Mouse (Mus musculus): ENCODE data around the gene Scyl1.
"Not testable (repeated sequence)": the region's sequence is repeated elsewhere in the genome, so short reads cannot be mapped to it uniquely, and the experiment has no call there.

Scyl1 gene

DNA sequence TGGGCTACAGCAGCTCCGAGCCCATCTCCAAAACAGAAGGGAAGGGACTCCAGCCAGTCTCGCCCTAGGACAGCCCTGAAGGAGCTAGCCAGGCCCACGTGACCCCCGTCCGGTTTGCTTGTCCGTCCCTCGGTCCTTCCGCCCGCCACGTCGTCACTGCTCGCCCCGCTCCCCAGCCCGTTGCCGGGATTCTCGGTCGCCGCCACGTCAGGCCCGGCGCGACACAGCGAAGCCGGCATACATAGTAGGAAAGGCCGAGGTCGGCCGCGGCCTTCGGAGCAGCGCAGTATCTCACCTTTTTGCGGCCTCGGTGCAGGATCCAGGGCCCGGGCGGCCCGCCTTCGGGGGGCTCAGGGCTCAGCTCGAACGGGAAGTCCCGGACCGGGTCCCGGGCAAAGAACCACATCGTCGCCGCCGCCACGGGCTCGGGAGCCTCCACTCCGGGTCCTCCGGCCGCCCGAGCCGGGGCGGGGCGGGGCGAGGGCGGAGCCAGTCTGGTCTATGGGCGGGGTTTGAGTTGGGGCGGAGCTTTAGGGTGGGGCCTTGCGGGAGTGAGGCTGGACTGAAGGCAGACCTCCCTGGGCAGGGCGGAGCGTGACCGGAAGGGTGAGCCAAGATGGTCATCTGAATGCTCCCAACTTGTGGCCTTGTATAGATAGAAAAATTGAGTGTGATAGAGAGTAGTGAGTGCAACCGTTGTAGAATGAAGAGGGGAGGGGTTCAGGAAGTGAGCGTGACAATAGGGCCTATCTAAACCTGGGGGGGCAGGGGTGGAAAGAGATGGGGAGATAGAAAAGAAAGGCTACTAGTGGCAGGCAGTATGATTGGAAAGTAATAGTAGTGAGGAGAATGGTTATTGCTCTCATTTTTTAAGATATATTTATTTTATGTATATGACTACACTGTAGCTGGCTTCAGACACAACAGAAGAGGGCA, at the start of gene Scyl1:
Gene Scyl1 (minus strand): TSS at position 495 of the 936 bp plus-strand sequence.
- ATAC-seq (ENCODE audit: low TSS enrichment), result peak; percentile 97

DNA sequence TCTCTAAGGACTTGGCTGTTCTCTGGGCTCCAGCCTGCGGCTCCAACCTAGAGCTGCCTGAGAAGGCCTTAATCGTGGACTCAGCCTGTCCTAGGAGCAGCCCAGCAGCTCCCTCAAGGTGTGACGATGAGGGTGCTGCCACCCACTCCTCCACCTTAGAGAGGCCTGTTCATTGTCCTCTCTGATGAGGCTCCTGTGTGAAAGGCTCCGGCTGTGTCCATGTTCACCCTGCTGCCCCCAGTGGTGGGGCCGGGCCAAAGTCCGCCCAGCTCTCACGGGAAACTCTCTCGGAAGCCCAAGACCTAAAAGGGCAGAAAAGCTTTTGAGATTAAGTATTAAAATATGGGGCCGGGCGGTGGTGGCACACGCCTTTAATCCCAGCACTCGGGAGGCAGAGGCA, 48.3 kb upstream of the Scyl1 start:
- no peak for ATAC-seq (ENCODE audit: low TSS enrichment)

DNA sequence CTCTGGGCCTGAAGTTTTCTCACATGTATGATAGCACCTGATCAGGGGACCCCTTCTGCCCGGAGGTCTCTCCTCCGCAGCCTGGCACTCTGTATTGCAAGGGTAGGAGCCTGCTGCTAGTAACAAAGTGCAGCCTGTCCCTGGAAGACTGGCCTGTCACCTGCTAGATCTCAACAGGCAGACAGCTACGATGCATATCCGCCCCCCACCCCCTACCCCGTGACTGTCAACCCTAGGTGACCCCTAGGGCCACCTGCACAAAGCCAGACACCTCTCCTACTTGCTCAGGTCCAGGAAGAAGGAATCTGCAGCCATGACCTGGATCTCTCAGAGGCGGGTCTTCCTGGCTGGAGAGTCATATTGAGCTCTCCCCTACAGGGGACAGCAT, 47.4 kb upstream of the Scyl1 start:
- no peak for ATAC-seq (ENCODE audit: low TSS enrichment)

DNA sequence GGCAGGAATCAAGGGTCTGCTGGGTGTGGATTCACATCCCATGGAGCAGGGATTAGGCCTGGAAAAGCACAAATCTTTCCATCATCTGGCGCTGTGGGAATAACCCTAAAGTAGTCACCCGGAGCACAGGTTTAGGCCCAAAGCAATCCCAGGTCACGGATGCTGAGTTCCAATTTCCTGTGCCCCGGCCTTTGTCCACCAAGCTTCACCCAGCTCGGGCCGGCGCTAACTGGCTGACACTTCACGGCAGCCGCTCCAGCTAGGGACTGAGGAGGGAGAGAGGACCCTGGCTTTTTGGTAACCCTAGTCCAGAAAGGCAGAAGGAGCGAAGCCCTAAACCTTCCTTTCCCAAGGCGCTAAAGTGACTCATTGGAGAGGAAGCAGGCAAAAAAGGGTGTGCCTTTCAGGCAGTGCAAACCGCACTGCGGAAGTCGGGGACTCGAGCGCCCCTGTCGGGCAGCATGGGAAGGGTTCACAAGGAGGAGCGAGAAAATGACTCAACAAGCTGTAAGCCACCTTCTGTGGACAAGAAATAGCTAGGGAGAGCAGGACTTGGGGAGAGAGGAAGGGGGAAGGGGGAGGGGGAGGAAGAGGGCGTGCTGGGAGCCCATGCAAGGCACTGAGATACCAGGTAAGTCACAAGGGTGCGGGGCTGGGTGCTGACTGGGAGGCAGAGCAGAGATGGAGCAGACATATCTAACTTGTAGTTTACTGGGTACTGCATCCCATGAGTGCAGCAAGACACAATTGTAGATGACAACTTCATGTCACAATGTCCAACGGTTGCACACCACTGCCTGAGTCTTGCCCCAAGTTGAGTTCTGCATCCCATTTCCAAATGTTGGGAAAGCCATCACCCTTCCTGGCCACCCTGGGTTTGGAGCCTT, 46.7 kb upstream of the Scyl1 start:
- peak; percentile 64 for ATAC-seq (ENCODE audit: low TSS enrichment)

GRCm38 (mm10) chr19:5815928-5816327, 44.7 kb upstream of the Scyl1 start:
- no peak for ATAC-seq (ENCODE audit: low TSS enrichment)

DNA sequence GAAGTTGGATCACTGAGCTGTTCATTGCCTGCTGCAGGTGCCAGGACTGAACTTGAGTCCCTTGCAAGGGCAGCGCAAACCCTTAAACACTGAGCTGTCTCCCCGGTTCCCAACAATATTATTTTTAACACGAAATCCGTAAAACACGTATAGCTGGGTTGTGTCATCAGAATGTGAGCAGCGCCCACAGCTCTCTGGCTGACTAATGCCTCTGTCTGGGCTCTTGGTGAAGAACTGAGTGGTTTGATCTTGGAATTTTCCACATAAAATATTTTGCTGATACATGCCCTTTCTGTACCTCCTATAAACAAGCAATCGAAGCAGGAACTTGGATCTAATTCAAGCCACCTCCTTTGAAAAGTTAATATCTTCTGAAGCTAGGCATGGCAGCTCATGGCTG, 43.8 kb upstream of the Scyl1 start:
- ATAC-seq (ENCODE audit: low TSS enrichment), result peak; percentile 35; the same call in 1 of the 2 replicates

- not testable (repeated sequence) for ATAC-seq (ENCODE audit: low TSS enrichment)
Observed at GRCm38 (mm10) chr19:5814048-5814447, 42.8 kb upstream of the Scyl1 start.

- ATAC-seq (ENCODE audit: low TSS enrichment), result no peak
Observed at GRCm38 (mm10) chr19:5813567-5813966, 42.3 kb upstream of the Scyl1 start.

DNA sequence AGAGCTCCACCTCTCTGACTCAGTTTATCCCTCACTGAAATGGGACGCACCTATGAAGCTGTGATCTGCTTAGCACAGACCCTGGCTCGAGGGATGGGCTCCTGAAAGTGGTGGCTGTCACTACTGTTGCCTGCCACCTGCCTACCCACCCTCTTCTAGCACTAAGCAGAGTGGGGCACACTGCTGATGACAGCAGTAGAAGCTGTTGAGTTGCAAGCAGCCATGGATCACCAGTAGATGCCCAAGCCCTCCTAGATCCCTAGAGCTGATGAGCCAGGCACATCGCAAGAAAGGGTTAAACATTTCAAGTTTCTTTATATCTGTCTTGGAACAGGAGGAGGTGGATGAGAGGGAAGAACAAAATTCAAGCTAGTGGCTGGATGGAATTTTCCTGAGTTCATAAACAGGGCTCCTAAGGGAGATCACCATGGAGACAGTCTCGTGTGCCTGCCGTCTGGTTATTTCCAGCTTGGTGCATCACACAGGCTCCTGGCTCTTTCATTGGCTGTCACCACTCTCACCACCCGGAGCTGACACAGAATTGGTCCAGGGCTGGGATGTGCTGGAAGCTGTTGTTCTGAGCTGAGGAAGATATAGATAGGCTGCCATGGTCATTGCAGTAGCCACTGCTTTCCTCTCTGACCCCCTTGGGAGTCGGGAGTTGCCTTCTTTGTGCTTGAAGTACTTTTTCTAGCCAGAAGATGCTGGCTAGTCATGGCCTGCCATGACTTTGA, 40.7 kb upstream of the Scyl1 start:
- peak; percentile 87 for ATAC-seq (ENCODE audit: low TSS enrichment)

DNA sequence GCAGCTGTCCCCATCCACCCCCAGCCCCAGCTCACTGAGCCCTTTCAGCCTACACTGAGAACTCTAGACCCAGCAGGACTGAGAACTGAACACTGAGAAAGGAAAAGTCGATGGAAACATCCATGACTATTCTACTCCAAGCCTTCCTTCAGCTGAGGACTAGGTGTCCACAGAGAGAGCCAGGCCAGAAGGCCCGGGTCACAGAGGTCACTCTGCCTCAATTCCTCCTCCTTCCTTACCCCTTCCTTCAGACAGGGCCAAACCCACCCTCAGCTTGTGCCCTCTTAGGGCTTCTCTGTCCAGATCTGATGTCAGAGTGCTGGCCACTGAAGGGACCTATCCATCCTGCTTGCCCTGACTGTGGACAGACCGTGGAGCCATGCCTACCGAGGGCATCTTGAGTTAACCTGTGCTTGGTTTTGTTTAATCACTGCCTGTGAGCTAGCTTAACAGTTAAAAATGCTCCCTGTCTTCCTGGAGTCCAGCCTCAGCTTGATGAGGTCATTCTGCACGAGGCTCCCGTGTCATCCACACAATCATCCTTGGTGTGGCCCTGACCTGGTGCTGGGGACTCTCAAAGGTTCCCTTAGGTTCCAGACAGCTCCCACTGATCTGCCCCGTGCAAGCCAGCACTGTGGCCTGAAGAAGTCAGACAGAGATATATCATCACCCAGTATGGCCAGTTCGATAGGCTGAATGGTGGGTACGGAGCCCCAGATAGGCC, 39.8 kb upstream of the Scyl1 start:
- no peak; the same call in 1 of the 2 replicates for ATAC-seq (ENCODE audit: low TSS enrichment)

DNA sequence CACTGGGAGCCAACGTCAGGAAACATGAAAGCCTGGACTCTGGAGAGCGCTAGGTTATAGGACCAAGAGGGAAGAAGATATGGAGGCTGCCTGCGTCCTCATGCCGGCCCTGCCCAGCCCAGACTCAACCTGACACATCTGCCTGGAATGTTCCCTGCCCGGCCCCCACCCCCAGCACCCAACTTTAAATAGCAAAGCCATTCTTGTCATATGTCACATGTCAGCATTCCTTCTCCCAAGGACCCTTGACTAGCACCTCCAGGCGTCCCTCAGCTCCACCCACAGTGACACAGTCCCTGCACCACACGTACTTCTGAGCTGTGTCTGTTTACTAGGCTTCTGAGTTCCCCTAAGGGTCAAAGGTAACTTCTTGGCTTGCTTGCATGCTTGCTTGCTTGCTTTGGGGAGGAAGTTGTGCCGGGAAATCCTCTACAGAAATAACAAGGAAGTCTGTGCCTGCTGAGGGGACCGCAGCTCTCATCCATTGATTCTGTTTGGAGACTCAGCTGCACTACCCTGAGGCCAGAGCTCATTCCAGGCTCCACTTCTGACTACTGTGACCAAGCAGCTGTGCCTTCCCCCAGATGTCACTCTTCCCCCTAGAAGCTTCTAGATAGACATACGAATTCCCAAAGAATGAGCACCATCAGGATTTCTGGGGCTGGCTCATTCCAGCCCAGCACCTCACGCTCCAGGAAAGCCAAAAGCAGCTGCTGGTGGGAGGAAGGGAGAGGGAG, 39.1 kb upstream of the Scyl1 start:
- ATAC-seq (ENCODE audit: low TSS enrichment), result peak; percentile 38; the same call in 1 of the 2 replicates

DNA sequence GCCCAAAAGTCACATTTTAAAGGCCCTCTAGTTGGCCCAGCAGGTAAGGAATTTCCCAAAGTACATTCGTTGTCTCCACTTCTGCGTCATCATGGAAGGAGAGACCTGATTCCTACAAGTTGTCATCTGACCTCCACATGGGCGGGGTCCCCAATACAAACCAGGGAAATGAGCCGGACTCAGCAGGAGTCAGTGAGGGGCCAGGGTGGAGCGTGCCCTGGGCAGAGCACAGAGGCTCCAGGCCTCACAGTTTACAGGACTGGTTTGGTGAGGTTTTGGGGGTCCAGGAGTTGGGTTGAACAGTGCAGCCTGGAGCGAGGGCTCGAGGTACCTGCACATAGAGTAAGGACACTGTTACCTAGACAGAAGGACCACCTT, 38.5 kb upstream of the Scyl1 start:
- no peak for ATAC-seq (ENCODE audit: low TSS enrichment)

DNA sequence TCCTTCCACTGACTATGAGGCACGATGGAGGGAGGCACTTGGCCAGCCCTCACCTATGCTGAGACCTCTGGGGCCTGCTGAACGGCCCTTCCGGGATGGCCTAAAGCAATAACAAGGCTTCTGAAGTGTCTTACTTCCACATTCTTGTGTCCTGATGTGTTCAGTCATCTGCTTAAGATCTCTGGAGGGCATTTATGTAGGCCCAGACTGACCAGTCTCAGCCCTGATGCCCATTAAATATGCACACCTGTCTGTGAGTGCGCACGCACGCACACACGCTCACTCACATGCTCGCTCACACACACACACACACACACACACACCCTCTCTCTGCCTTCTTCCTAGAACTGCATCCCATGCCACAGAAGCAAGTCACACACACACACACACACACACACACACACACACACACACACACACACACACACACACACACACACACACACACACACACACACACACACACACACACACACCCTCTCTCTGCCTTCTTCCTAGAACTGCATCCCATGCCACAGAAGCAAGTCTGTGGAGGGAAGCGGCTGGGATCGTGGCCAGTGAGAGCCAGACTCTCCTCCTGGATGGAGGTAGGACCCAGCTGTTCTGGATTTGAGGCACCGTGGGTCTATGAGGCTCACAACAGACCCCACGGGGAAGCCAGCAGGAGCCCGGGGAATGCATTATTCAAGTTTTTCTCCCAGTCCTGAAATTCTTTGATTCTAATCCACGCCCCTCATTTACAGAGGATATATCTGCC, 37.9 kb upstream of the Scyl1 start:
- ATAC-seq (ENCODE audit: low TSS enrichment), result no peak

DNA sequence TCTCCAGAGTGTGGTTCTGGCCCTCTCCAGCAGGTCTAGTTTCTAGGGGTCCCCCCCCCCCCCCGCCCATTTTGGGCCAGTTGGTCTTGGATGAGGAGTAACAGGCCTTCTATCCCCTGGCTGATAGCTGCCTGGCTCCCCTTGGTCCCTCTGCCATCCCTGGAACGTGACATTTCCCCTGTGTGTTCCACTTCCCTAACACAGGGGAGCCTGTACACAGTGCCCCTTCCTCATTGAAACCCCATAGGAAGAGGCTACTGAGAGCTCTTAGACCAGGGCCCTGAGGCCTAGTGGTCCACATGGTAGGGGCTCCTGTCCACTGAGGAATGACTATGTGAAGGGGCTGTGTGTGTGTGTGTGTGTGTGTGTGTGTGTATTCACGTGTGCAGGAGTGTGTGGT, 36.5 kb upstream of the Scyl1 start:
- no peak for ATAC-seq (ENCODE audit: low TSS enrichment)

DNA sequence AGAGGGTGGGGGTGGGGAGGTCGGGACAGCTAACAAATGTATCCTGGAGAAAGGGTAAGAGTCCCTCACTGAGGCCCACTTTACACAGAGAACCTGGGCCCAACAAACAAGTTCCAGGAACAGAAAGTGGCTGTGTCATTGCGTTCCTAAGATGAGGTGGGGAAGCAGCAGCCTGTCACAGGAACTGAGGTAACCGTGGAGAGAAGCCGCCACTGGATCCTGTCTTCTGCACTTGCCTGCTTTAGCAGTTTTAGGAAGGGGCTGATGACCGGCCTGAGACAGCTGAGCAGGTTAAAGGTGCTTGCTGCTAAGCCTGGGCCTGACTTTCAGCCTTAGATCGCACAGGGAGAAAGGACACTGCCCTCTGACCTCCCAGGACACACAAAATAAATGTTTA, 35.6 kb upstream of the Scyl1 start:
- no peak for ATAC-seq (ENCODE audit: low TSS enrichment)

DNA sequence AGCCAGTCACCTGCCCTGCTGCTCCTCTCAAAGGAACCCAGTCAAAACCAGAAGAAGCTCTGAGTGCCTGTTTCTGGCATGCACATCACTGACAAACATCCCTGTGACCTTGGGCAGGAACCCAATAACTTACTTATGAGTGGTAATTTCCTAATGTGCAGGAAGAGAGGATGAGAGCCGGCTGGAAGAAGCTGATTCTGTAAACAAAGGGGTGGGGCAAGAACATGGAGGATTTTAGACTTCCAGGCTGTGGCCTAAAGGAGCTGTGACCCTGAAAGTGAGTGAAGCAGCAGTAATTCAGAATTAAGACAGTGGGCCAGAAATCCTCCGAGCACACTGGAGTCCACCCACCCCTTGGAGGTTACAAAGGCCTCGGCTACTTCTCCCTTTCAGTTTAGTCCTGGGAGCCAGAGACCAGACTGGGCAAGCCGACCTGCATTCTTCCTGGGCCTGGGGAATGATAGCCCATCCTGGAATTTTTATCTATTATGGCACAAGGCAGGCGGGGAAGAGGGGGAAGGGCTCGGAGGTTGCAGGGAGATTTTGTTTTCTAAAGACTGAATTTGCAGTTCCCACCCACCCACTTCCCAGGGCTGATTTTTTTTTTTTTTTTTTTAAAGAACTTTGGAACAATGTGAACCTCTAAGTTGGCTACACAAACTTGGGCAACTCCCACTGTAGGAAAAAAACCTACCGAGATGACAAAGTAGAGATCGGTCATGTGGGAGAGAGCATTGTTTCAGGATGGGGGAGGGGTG, 35.0 kb upstream of the Scyl1 start:
- ATAC-seq (ENCODE audit: low TSS enrichment), result no peak

DNA sequence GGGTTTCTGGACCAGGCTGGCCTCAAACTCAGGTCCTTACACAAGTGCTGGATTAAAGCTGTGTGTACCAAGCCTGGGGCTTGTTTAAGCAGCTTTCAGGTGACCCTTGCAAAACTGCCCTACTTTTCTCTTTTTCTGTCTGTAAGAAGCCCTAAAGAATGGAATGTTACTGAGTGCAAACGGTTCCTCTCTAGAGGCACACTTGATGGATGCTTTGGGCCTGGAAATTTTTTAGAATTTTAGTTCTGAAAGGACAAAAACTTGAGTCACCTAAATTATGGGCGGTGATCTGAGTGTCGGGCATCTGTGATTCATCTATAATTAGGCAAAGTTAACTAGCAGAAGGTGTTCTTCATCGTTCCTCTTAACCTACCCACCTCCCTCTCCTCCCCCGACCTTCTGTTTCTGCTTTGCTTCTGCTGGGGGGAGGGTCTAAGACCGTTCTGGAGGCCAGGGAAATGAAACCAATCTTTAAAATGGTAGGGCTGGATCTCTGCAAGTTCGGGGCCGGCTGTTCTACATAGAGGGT, 33.2 kb upstream of the Scyl1 start:
- ATAC-seq (ENCODE audit: low TSS enrichment), result peak; percentile 30

- no peak for ATAC-seq (ENCODE audit: low TSS enrichment)
Observed at GRCm38 (mm10) chr19:5803881-5804279, 32.7 kb upstream of the Scyl1 start.

All from frontal cortex, adult (tissue).